Comparison of ENCODE assay signal across 9 mouse cellular contexts in the genomic region with DNA sequence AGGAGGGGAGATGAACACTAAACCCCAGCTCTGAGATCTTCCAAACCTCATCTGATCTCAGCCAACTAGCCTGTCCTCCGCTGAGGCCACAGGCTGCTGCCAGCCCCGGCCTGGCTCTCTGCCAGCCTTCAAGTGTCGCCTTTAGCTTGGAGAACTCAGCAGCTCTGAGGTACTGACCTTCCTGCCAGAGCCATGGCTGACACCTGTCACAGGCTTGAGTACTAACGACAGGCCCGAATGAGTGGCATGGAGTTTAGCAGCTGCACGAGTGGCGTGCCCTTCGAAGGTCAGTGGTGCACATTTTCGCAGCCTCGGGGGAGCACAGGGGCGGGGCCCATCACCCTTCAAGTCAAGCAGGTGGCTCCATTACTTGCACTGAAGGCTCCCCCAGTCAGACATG.
DNase-seq lines count a peak whose midpoint lies in the region; ATAC-seq and TF ChIP-seq lines count a peak whose summit lies in the region.
"Had no signal": no experiment of that assay in that cellular context is flagged by ENCODE, and none has a peak within 500 bp of the region (broad histone marks: within the 10 kb centered on the region; RNA-seq: fewer than 3 reads in every experiment).

No protein-coding gene starts in this region.

- 58% methylated on average over 11 of the region's 11 CpGs for WGBS in stomach, postnatal 0 days

- intact Hi-C loops in gastrocnemius, adult 2 months (cut with DNase I) = loop anchor here (5.0 kb wide), 4 partner anchors 50 to 145 kb away; a partner anchor contains a TSS
- intact Hi-C loops in left cerebral cortex, postnatal 36 days (cut with DNase I) = no loop called here

- H3K4me1 ChIP-seq in stomach, postnatal 0 days (replicated peaks; ENCODE audit: control insufficient read depth, insufficient read depth) = no peaks in the 10 kb centered on the region

- peak; percentile 12 for DNase-seq in urinary bladder, postnatal 14 days (ENCODE audit: low spot score)
- no peak for DNase-seq in urinary bladder, adult 18-20 months (ENCODE audit: low spot score in 2 of 2)
- peak; percentile 93 for DNase-seq in gastrocnemius, adult 2 months
- peak; percentile 87 for DNase-seq in heart, postnatal 4 days
- peak; percentile 52 for DNase-seq in stomach, postnatal 0 days (ENCODE audit: low spot score)
- DNase-seq in testis, postnatal 14 days (ENCODE audit: low spot score) = no peak
- DNase-seq in left cerebral cortex, postnatal 36 days (ENCODE audit: low spot score in 2 of 2) = no peak
- no peak for DNase-seq in frontal cortex, postnatal 25 days (ENCODE audit: low spot score in 2 of 2)

- no peak overlapping the region for H3K4me3 ChIP-seq in gastrocnemius, adult 2 months
- H3K4me3 ChIP-seq in stomach, postnatal 0 days (ENCODE audit: low read depth, low read length) = no peak overlapping the region

- H3K9me3 ChIP-seq in stomach, postnatal 0 days (ENCODE audit: control insufficient read depth, low read length) = no peaks in the 10 kb centered on the region

- no peak overlapping the region for H3K4me2 ChIP-seq in stomach, postnatal 0 days (replicated peaks; ENCODE audit: low read depth)

- no peak for TF ChIP-seq EP300 in stomach, postnatal 0 days (optimal IDR thresholded peaks at IDR 0.05)

- no peak overlapping the region for H3K9ac ChIP-seq in stomach, postnatal 0 days (ENCODE audit: low read length)

- TF ChIP-seq CTCF in gastrocnemius, adult 2 months (IDR thresholded peaks at IDR 0.05) = no peak
- TF ChIP-seq CTCF in stomach, postnatal 0 days (IDR thresholded peaks at IDR 0.05; ENCODE audit: low read depth) = no peak

- no peaks in the 10 kb centered on the region for H3K36me3 ChIP-seq in stomach, postnatal 0 days (ENCODE audit: control insufficient read depth, insufficient read depth, low read length)

- no peaks in the 10 kb centered on the region for H3K27me3 ChIP-seq in stomach, postnatal 0 days (ENCODE audit: control insufficient read depth, insufficient read depth, low read length)

- H3K27ac ChIP-seq in gastrocnemius, adult 2 months = peak overlapping the region; percentile 67
- H3K27ac ChIP-seq in stomach, postnatal 0 days (replicated peaks) = no peak overlapping the region
- H3K27ac ChIP-seq: macrophage had no signal

- ATAC-seq in stomach, postnatal 0 days (ENCODE audit: low FRiP score, low TSS enrichment) = no peak

Comparison
In these comparisons a context has a peak if more than half of its experiments do, and no peak if none do; other contexts are left out.
1. DNase-seq: peak in urinary bladder, postnatal 14 days (single experiment), gastrocnemius, adult 2 months (single experiment), heart, postnatal 4 days (single experiment) and stomach, postnatal 0 days (single experiment); none in urinary bladder, adult 18-20 months (0 of 2), testis, postnatal 14 days (single experiment), left cerebral cortex, postnatal 36 days (0 of 2) and frontal cortex, postnatal 25 days (0 of 2).